Mouse (Mus musculus) layer of hippocampus, adult 9-10 months (tissue): ENCODE results near the gene Ppp1r12c.
A peak's percentile ranks its signal among the peaks of the same experiment; 100 is the strongest.
"Not testable (repeated sequence)": the region's sequence is repeated elsewhere in the genome, so short reads cannot be mapped to it uniquely, and the experiment has no call there.

Experiments
- DNase-seq: peaks from one replicate; pipeline ENCODE4 v3.0.0; 2022; ENCODE audit warnings: low spot score

The Ppp1r12c gene

DNA sequence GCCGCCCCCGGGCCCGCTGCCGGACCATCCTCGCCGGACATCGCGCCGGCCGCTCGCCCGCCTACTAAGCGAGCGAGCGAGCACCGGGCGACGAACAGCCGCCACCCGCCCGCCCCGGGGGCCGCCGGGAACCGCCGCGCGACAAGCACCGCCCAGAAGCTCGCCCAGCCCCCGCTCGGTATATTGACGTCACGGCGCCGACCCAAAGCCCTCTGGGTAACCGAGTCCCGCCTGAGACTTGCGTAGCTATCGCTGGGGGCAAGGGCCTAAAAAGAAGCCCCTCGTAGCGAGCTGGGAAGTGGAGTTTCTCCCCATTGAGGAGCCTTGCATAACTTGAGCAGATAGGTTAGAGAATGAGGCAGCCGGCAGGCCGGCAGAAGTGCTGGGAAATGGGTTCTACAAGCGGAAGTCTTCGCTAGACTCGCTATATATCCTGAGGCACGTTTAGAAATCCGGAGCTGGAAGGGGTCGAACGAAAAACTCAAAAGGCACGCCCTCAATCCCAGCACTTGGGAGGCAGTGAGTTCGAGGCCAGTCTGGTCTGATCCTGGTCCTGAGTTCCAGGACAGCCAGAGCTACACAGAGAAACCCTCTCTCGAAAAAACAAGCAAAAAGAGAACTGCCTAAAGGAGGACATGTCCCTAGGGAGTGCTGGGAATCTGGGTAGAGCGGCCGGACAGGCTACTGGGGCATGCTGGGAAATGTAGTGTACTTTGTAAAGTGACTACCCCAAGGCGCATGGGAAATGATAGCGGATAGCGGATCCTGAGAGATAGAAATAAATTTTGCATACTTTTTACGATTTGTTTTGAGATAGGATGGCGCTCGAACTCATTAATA, at the start of gene Ppp1r12c:
Gene Ppp1r12c, minus strand, starts transcription at position 123 of the 840 bp plus-strand sequence.
- DNase-seq = peak; percentile 83

- DNase-seq = no peak
These were observed 45.8 kb upstream of the Ppp1r12c start, which contains the start of gene Syt5 for GRCm38 (mm10) chr7:4547221-4547641. Syt5 (minus strand) TSS chr7:4547541.

GRCm38 (mm10) chr7:4546591-4547131, 45.2 kb upstream of the Ppp1r12c start:
- peak; percentile 86 for DNase-seq

- no peak for DNase-seq
These were observed 44.6 kb upstream of the Ppp1r12c start for GRCm38 (mm10) chr7:4546050-4546449.

GRCm38 (mm10) chr7:4542013-4542412, 40.5 kb upstream of the Ppp1r12c start:
- DNase-seq = no peak

DNA sequence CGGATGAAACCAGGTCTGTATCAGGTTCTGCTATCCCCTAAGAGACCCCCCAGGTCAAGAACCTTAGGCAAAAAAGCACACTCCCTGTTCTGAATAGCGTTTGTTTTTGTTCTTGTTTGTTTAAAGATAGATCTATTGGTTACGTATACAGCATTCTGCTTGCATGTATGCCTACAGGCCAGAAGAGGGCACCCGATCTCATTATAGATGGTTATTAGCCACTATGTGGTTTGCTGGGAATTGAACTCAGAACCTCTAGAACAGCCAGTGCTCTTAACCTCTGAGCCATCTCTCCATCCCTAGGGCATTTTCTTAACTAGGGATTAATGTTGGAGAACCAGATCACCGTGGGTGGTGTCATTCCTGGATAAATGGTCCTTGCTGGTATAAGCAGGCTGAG, 39.9 kb upstream of the Ppp1r12c start:
- no peak for DNase-seq

DNA sequence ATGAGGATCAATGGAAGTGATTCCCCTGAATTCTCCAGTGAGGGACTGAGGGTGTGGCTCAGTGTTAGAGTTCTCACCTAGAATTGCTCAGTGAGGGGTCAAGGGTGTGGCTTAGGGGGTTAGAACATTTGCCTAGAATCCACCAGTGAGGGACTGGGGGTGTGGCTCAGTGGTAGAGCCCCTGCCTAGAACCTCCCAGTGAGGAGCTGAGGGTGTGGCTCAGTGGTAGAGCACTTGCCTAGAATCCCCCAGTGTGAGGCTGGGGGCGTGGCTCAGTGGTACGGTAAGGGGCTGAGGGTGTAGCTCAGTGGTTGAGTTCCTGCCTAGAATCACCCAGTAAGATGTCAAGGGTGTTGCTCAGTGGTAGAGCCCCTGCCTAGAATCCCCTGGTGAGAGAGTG, 37.5 kb upstream of the Ppp1r12c start:
- DNase-seq = no peak

DNA sequence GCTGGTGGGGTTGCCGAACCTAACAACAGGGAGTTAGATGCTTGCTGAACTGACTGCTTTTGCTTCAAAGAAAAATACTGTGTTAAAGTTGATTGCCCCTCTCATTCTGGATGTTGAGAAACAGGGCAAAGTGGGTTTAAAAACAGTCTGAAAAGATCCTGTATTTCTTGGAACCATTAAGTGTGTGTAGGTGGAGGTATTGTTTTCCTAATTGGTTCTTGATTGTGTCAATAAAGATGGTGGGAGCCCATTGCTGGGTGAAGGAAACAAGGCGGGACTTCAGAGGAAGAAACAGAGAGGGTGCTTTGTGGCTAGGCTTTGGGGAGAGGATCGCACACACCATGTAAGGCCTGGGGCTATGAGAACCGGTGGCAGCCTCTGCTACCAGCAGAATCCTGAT, 35.7 kb upstream of the Ppp1r12c start:
- no peak for DNase-seq

GRCm38 (mm10) chr7:4536369-4536768, 34.9 kb upstream of the Ppp1r12c start:
- DNase-seq = no peak

DNA sequence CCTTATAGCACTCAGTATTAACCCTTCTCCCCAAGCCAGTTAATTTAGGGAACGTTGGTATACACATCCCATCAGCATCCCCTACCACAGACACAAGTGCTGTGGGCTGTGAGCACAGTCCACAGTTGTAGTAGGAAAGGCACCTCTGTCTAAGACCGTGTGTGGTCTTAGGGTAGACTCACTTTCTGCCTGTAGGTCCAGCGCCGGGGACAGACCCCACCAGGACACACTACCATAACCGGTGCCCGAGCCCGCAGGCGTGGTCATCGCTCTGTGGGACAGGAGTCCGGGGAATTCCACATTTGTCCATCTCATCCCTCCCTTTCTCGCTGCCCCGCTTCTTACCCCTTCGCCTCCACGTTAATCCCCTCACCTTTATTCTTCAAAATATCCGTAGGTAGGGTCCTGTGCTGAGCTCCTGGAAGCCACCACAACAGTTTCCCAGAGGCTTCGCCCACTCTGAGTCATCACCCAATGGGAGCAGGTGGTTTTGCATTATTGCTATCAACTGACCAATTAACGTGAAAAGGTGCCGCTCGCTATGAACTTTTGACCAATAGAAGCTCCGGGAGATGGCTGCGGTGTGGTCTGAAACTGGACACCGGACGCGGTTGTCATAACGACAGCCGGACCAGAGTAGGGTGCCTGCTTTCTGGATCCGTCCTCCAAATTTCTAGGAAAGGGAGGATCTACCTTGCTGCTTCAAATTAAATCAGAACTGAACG, 30.7 kb upstream of the Ppp1r12c start, which contains the start of gene Dnaaf3:
Gene Dnaaf3, minus strand, starts transcription at position 449 of the 725 bp plus-strand sequence.
- no peak for DNase-seq

- not testable (repeated sequence) for DNase-seq
These were observed 28.7 kb upstream of the Ppp1r12c start for GRCm38 (mm10) chr7:4530166-4530565.

- no peak for DNase-seq
These were observed 25.8 kb upstream of the Ppp1r12c start for GRCm38 (mm10) chr7:4527302-4527689.

- DNase-seq = no peak
These were observed 25.1 kb upstream of the Ppp1r12c start for GRCm38 (mm10) chr7:4526341-4527301.

DNA sequence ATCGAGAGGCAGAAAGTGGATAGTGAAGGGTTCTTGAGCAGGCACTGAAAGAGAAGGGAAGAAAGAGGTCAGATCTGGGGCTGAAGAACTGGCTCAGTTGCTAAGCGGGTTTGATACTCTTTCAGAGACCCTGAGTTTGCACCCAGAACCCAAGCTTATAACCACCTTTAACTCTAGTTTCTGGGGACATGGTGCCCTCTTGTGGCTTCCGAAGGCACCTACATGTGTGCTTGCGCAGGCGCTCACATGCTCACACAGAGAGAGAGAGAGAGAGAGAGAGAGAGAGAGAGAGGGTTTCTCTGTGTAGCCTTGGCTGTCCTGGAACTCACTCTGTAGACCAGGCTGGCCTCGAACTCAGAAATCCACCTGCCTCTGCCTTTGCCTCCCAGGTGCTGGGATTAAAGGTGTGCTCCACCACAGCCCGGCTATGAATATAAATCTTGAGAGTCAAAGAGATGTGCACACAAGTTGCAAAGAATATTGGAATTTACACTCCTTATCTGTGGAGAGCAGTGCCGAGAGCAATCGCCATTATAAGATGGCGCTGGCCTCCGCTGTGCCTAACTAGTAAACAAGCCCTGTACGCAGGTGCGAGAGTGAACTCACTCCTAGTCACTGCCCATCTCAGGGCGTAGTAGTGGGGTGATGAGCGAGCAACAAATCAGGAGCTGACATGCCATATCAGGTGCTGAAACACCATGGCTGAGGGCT, 22.9 kb upstream of the Ppp1r12c start, which contains the start of gene Tnni3:
Gene Tnni3, minus strand, starts transcription at position 18 of the 711 bp plus-strand sequence.
- DNase-seq = not testable (repeated sequence)

DNA sequence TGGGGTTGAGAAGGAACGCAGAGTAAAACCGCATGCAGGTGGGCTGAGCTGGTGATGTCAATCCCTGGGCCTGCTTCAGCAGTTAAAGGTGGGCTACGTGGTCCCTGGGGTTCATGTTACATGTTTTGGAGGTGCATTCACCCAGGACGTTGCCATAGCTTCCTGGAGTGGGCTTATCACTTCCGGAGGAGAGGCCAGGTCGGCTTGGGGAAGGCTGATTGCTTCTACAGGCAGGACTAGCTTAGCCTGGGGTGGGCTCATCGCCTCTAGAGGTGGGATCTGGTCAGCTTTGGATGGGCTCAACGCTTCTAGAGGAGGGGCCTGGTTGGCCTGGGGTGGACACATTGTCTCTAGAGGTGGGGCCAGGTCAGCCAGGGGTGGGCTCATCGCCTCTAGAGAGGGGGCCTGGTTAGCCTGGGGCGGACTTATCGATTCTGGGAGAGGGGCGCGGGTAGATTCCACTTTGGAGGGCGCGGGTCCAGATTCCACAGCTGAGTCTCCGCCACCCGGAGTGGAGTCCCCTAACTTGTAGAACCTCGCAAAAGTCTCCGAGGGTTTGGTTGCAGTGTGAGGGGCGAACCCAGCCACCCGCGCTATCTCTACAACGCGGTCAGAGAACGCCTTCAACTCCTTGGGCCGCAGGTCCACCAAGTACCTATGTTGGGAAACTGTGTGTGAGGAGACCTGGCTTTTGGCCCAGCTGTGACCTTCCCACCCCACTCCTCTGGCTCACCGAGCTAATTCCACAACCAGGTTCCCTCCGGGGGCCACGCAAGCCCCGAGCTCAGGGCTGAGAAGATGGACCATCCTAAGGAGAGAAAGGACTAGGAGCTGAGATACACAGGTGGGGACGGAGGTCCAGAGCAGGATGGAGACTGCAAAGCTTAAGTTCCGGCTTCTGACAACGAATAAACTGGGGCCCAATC, 22.0 kb upstream of the Ppp1r12c start:
- DNase-seq = no peak

DNA sequence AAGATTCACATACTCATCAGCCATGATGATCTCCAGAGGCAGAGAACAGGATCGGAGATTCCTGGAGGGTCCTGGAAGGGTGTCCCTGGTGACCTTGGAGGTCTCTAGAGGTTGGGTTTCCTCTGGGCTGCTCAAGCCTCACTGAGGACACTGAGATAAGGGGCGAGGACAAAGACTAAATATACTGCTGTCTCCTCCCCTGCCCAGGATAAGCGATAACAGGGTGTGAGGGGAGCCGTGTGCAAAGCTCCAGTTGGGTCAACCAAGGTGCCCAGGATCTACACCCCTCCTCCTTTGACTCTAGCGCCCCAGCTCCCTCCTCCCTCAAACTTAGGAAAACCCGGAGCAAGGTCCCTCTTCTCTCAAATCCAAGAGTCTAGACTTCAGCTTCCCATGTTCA, 20.8 kb upstream of the Ppp1r12c start:
- no peak for DNase-seq

DNA sequence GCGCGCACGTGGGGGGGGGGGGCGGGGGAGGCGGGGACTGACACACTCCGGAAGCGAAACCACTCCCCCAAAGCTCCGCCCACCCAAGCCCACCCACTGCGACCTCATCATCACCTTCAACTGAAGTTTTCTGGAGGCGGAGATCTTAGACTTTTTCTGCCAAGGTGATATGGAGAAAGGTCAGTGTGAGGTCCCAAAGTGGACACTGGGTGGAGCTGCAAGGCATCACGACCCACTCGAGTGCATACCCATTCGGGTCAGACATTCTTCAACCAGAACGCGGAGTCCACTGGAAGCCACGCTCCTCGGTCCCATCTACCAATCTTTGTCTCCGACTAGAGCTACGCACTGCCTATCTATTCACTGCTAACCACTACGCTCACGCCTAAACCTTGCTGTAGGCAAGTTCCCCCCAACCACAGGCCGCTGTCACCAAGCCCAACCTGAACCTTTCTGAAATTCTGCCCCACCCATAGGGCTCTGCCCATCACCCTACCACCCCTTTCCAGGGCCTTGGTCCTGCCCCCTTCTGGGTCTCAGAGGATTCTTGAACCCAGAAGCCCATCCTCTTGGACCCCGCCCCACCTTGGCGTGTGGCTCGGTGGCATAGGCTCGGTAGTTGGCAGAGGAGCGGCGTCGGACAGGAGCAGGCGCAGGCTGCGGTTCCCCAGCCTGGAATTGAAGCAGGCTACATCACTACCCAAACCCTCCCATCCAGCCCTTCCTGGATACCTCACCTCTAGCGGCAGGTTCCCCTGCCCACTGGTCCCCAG, 19.9 kb upstream of the Ppp1r12c start:
- no peak for DNase-seq

DNA sequence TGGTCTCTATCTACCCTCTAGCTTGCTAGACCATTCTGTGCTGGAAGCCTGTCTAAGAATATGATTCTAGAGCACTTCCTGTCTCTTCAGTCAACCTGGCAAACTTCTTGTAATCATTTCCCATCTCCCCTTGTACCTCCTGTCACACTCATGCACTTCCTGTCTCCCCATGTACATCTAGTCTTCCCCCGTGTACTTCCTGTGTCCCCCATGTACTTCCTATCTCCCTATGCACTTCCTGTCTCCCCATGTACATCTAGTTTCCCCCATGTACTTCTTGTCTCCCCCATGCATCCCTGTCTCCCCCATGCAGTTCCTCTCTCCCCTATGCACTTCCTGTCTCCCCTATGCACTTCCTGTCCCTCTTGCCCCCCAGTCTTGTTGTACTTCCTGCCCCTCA, 17.0 kb upstream of the Ppp1r12c start:
- DNase-seq = no peak
